Mouse (Mus musculus) thymus, adult 2 months (tissue): ENCODE results near the gene Pip5k1b.

Experiments
- CTCF ChIP-seq: fragments of 200-500 bp; IDR thresholded peaks from 2 replicates; pipeline ENCODE4 v1.5.1; 2012; ENCODE audit warnings: mild to moderate bottlenecking, control low read depth, low read length, moderate library complexity, borderline replicate concordance; ENCODE audit not compliant: control insufficient read depth, poor library complexity, insufficient read depth; ENCODE audit errors: extremely low read depth
- POLR2A ChIP-seq: fragments of 200-500 bp; IDR thresholded peaks from 2 replicates; pipeline ENCODE4 v1.6.1; 2012; ENCODE audit warnings: mild to moderate bottlenecking, low read length, control low read depth, moderate library complexity; ENCODE audit not compliant: control insufficient read depth, poor library complexity, insufficient read depth; ENCODE audit errors: extremely low read depth

GRCm38 (mm10) chr19:24535161-24535560 is 20.5 kb downstream of the Pip5k1b start:
- no peak for TF ChIP-seq POLR2A
- no peak for TF ChIP-seq CTCF
